Mouse (Mus musculus) midbrain, postnatal 0 days (tissue): ENCODE measurements around the gene Elf4. TPM values are rescaled to one million over a fixed set of nuclear protein-coding genes. Genes with fewer than 3 reads are reported as not detected.

Experiments
- ATAC-seq: fragments of 200-750 bp; cut with Nextera tagmentation; 2 replicates; pipeline ENCODE4 v1.8.0; 2017; ENCODE audit warnings: moderate number of reproducible peaks, mild to moderate bottlenecking, moderate TSS enrichment, moderate library complexity; ENCODE audit not compliant: low FRiP score
- DNase-seq: peaks from one replicate; pipeline ENCODE4 v3.0.0-alpha.2; 2015; ENCODE audit warnings: low spot score
- H3K27ac ChIP-seq: fragments of 300-500 bp; sonication (generic); 2 replicates; pipeline ENCODE4 v1.5.1; 2014; ENCODE audit warnings: low read depth, mild to moderate bottlenecking, low read length, mixed read lengths
- H3K27me3 ChIP-seq: fragments of 300-500 bp; sonication (generic); 2 replicates; pipeline ENCODE4 v1.6.1; 2014; ENCODE audit warnings: low read length, control low read depth, mixed read lengths; ENCODE audit not compliant: insufficient read depth
- H3K36me3 ChIP-seq: fragments of 300-500 bp; sonication (generic); 2 replicates; pipeline ENCODE4 v1.6.1; 2014; ENCODE audit warnings: low read length, control low read depth, mixed read lengths; ENCODE audit not compliant: insufficient read depth
- H3K4me1 ChIP-seq: fragments of 300-500 bp; sonication (generic); 2 replicates; pipeline ENCODE4 v1.6.1; 2014; ENCODE audit warnings: mild to moderate bottlenecking, control low read depth, antibody characterized with exemption, low read length, mixed read lengths; ENCODE audit not compliant: insufficient read depth
- H3K4me2 ChIP-seq: fragments of 300-500 bp; sonication (generic); 2 replicates; pipeline ENCODE4 v1.6.1; 2014; ENCODE audit warnings: low read depth, mild to moderate bottlenecking, low read length, mixed read lengths; ENCODE audit not compliant: poor library complexity, severe bottlenecking
- H3K4me3 ChIP-seq: fragments of 300-500 bp; sonication (generic); 2 replicates; pipeline ENCODE4 v1.5.1; 2014; ENCODE audit warnings: low read depth, mild to moderate bottlenecking, low read length, moderate library complexity
- H3K9ac ChIP-seq: fragments of 300-500 bp; sonication (generic); replicated peaks from 2 replicates; pipeline ENCODE4 v1.6.1; 2014; ENCODE audit warnings: mild to moderate bottlenecking, low read length, moderate library complexity, mixed read lengths; ENCODE audit not compliant: poor library complexity, severe bottlenecking
- H3K9me3 ChIP-seq: fragments of 300-500 bp; sonication (generic); 2 replicates; pipeline ENCODE4 v1.6.1; 2016; ENCODE audit warnings: low read length, control low read depth
- CTCF ChIP-seq: IDR thresholded peaks from 2 replicates; pipeline ENCODE4 v1.5.1; 2016; ENCODE audit warnings: antibody characterized with exemption, mild to moderate bottlenecking
- WGBS: fragments of 180-500 bp; shearing (Covaris S2); extraction: QIAGEN DNeasy Blood & Tissue Kit; methylation state at CpG from one replicate; pipeline ENCODE4 v1.1.7; 2014; 5-methylcytosine and 5-hydroxymethylcytosine counted together
- polyA plus RNA-seq: library from polyadenylated mRNA; unstranded; fragments of >200 nt; fragmentation: Nextera tagmentation; extraction: Ambion mirVana; gene quantifications from 2 replicates; pipeline ENCODE4 v1.2.1, GENCODE M21; 2015
- total RNA-seq: library from RNA; depleted of rRNA; stranded (reverse); fragments of >200 nt; gene quantifications from 2 replicates; pipeline ENCODE4 v1.2.3, GENCODE M21; 2014

Gene Elf4
- total and polyA plus RNA-seq, 2 experiments from 2014 or later, result 0.22 to 0.99 TPM

- DNase-seq, result no peak
- no peak for ATAC-seq
- no peak overlapping the region for H3K9ac ChIP-seq
- 38% methylated on average over 9 of the region's 9 CpGs for WGBS
- H3K27me3 ChIP-seq, result no peaks in the 10 kb centered on the region
- no peak for TF ChIP-seq CTCF
- no peaks in the 10 kb centered on the region for H3K4me1 ChIP-seq
- no peaks in the 10 kb centered on the region for H3K36me3 ChIP-seq
- no peak overlapping the region for H3K27ac ChIP-seq
- no peak overlapping the region for H3K4me2 ChIP-seq
- no peaks in the 10 kb centered on the region for H3K9me3 ChIP-seq
- no peak overlapping the region for H3K4me3 ChIP-seq
Observed at GRCm38 (mm10) chrX:48455018-48455417, 7.9 kb downstream of the Elf4 start.

GRCm38 (mm10) chrX:48454495-48454878 lies 8.4 kb downstream of the Elf4 start:
- WGBS, result 26% methylated on average over 8 of the region's 21 CpGs
- Histone ChIP-seq H3K9ac (no peak overlapping the region), H3K36me3 (no peaks in the 10 kb centered on the region), H3K9me3 (no peaks in the 10 kb centered on the region), H3K4me1 (no peaks in the 10 kb centered on the region), H3K27ac (no peak overlapping the region), H3K27me3 (no peaks in the 10 kb centered on the region), H3K4me3 (peak overlapping the region; percentile 34), H3K4me2 (peak overlapping the region; percentile 47)
- TF ChIP-seq CTCF, result no peak
- ATAC-seq, result no peak
- DNase-seq, result no peak

GRCm38 (mm10) chrX:48453736-48454494 lies 9.0 kb downstream of the Elf4 start:
- Histone ChIP-seq H3K27me3 (no peaks in the 10 kb centered on the region), H3K9ac (no peak overlapping the region), H3K4me1 (no peaks in the 10 kb centered on the region), H3K27ac (no peak overlapping the region), H3K36me3 (no peaks in the 10 kb centered on the region), H3K4me2 (peak overlapping the region; percentile 47), H3K9me3 (no peaks in the 10 kb centered on the region), H3K4me3 (peak overlapping the region; percentile 34)
- 19% methylated on average over 38 of the region's 91 CpGs for WGBS
- DNase-seq (no peak), ATAC-seq (peak; percentile 42; the same call in 1 of the 2 replicates)
- TF ChIP-seq CTCF, result no peak

- TF ChIP-seq CTCF, result no peak
- Histone ChIP-seq H3K27ac (no peak overlapping the region), H3K4me1 (no peaks in the 10 kb centered on the region), H3K36me3 (no peaks in the 10 kb centered on the region), H3K4me3 (peak overlapping the region; percentile 34), H3K4me2 (peak overlapping the region; percentile 47), H3K9ac (no peak overlapping the region), H3K9me3 (no peaks in the 10 kb centered on the region), H3K27me3 (no peaks in the 10 kb centered on the region)
- 32% methylated on average over 39 of the region's 71 CpGs for WGBS
- DNase-seq, result no peak
- ATAC-seq, result peak; percentile 35; the same call in 1 of the 2 replicates
Observed at GRCm38 (mm10) chrX:48452931-48453673, 9.8 kb downstream of the Elf4 start.

GRCm38 (mm10) chrX:48452231-48452890 lies 10.6 kb downstream of the Elf4 start:
- Histone ChIP-seq H3K4me1 (no peaks in the 10 kb centered on the region), H3K27me3 (no peaks in the 10 kb centered on the region), H3K36me3 (no peaks in the 10 kb centered on the region), H3K4me3 (no peak overlapping the region), H3K9me3 (no peaks in the 10 kb centered on the region), H3K9ac (no peak overlapping the region), H3K4me2 (peak overlapping the region; percentile 47), H3K27ac (no peak overlapping the region)
- 36% methylated on average over 9 of the region's 9 CpGs for WGBS
- DNase-seq, result no peak
- no peak for TF ChIP-seq CTCF
- peak; percentile 26; the same call in 1 of the 2 replicates for ATAC-seq

- Histone ChIP-seq H3K27ac (no peak overlapping the region), H3K9ac (no peak overlapping the region), H3K9me3 (no peaks in the 10 kb centered on the region), H3K4me1 (no peaks in the 10 kb centered on the region), H3K4me3 (no peak overlapping the region), H3K36me3 (no peaks in the 10 kb centered on the region), H3K4me2 (no peak overlapping the region), H3K27me3 (no peaks in the 10 kb centered on the region)
- ATAC-seq (no peak), DNase-seq (no peak)
- TF ChIP-seq CTCF, result no peak
- 33% methylated on average over 10 of the region's 10 CpGs for WGBS
Observed at GRCm38 (mm10) chrX:48449646-48450045, 13.3 kb downstream of the Elf4 start.
